Mouse (Mus musculus) erythroblast, embryonic 14.5 days (primary cell): ENCODE results near the gene Pde4d.

ENCODE experiments used
- GATA1 ChIP-seq: IDR thresholded peaks from 2 replicates; pipeline ENCODE4 v1.6.1; 2012; ENCODE audit warnings: low read length, inconsistent platforms, mixed read lengths
- TAL1 ChIP-seq: IDR thresholded peaks from 3 replicates; pipeline ENCODE4 v1.6.1; 2012; ENCODE audit warnings: low read length, inconsistent platforms, mixed read lengths

DNA sequence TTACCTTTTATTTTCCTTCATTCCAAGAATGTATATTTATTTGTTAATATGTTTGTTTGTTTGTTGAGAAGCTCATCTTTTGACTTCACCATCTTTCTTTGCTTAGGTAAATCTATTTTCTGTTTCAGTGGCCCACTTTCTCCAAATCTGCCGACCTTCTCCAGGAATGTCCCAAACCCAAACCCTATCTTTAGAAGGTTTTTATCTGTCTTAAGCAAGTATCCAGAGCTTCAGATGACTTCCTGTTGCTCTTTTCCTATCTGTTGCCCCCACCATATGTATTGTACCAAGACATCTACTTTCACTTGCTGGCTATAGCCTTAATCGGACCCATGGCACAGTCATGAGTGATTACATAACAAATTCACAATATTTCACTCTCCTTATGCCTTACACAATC is 1238.4 kb downstream of the Pde4d start:
- TF ChIP-seq GATA1 (no peak), TAL1 (no peak)
